In genomic region chr8:58442696-58443095, GRCm38 (mm10) we compare ENCODE assay signal across 24 mouse cellular contexts.
"Had no signal": no experiment of that assay in that cellular context is flagged by ENCODE, and none has a peak within 500 bp of the region (broad histone marks: within the 10 kb centered on the region; RNA-seq: fewer than 3 reads in every experiment).

No protein-coding gene starts in this region.

- H3K9ac ChIP-seq: forebrain, postnatal 0 days; heart, embryonic 13.5 days; heart, embryonic 15.5 days; hindbrain, embryonic 15.5 days; kidney, embryonic 15.5 days; limb, embryonic 13.5 days; limb, embryonic 15.5 days; liver, embryonic 12.5 days had no signal

- H3K9me3 ChIP-seq: heart, embryonic 13.5 days; heart, embryonic 15.5 days; hindbrain, embryonic 15.5 days; kidney, embryonic 15.5 days; limb, embryonic 13.5 days; limb, embryonic 15.5 days; liver, embryonic 12.5 days had no signal

- H3K4me1 ChIP-seq: heart, embryonic 13.5 days; heart, embryonic 15.5 days; hindbrain, embryonic 15.5 days; kidney, embryonic 15.5 days; limb, embryonic 13.5 days; limb, embryonic 15.5 days; liver, embryonic 12.5 days had no signal

- ATAC-seq: forebrain, postnatal 0 days; intestine, embryonic 16.5 days; liver, embryonic 12.5 days had no signal

- H3K36me3 ChIP-seq: heart, embryonic 13.5 days; heart, embryonic 15.5 days; hindbrain, embryonic 15.5 days; kidney, embryonic 15.5 days; limb, embryonic 13.5 days; limb, embryonic 15.5 days; liver, embryonic 12.5 days had no signal

- DNase-seq: forebrain, postnatal 0 days; gastrocnemius, postnatal 14 days; gastrocnemius, postnatal 36 days; heart, adult 11 months; heart, adult 2 months; heart, postnatal 14 days; heart, postnatal 36 days; kidney, adult 11 months; kidney, adult 2 months; kidney, adult 9 months; kidney, postnatal 14 days; kidney, postnatal 36 days; layer of hippocampus, adult 9-11 months; layer of hippocampus, postnatal 36 days had no signal

- H3K4me2 ChIP-seq: heart, embryonic 11.5 days; heart, embryonic 13.5 days; heart, embryonic 15.5 days; hindbrain, embryonic 15.5 days; kidney, embryonic 15.5 days; limb, embryonic 13.5 days; limb, embryonic 15.5 days; liver, embryonic 12.5 days had no signal

- H3K27me3 ChIP-seq: heart, embryonic 13.5 days; heart, embryonic 15.5 days; hindbrain, embryonic 15.5 days; kidney, embryonic 15.5 days; limb, embryonic 13.5 days; limb, embryonic 15.5 days; liver, embryonic 12.5 days had no signal

- H3K27ac ChIP-seq: heart, adult 2 months; heart, embryonic 13.5 days; heart, embryonic 15.5 days; hindbrain, embryonic 15.5 days; kidney, embryonic 15.5 days; kidney, postnatal 0 days; limb, embryonic 13.5 days; limb, embryonic 15.5 days; liver, embryonic 12.5 days had no signal

- H3K4me3 ChIP-seq: heart, adult 2 months; heart, embryonic 13.5 days; heart, embryonic 15.5 days; hindbrain, embryonic 15.5 days; kidney, embryonic 15.5 days; limb, embryonic 13.5 days; limb, embryonic 15.5 days; liver, embryonic 12.5 days had no signal
